Mouse (Mus musculus) erythroblast, adult 5-6 weeks (primary cell): ENCODE data around the gene Chic2. TPM values are rescaled to one million over a fixed set of nuclear protein-coding genes. Genes with fewer than 3 reads are reported as not detected.

Experiments
- ATAC-seq: replicated peaks from 2 replicates; pipeline ENCODE4 v1.8.0; 2016; ENCODE audit warnings: moderate number of reproducible peaks, mild to moderate bottlenecking, moderate TSS enrichment, inconsistent platforms; ENCODE audit not compliant: poor library complexity, low FRiP score, severe bottlenecking
- total RNA-seq, 2 experiments: library from RNA; stranded (forward) in 1 of 2; stranded (reverse) in 1 of 2; fragments of 150-400 nt in 1 of 2; fragments of 200-764, 138-1000 nt in 1 of 2; gene quantifications; 2 replicates each; pipeline versions ENCODE4 v1.2.3 to v1.2.4; 2015 to 2017; ENCODE audit warnings: low replicate concordance in 2 of 2

Chic2 gene
- total RNA-seq, 2 experiments from 2014 or later, result 15.2 to 30.2 TPM

DNA sequence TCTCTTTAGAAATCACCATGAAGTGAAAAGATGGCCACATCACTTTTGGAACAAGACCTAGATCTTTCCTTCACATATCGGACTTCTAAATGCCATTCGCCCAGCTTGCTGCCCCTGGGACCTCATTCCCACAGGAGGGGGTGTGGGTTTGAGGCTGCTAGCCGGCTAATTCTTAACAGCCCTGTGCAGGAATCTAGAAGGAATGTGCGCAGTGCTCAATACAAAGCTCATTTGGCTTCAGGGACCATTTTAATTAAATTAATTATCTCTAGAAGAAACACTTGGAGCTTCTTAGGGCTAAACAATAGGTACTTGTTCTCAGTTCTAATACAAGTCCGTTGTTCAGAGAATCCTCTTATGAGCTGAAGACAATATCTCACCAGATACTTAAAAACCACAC, 60.5 kb downstream of the Chic2 start:
- no peak for ATAC-seq

DNA sequence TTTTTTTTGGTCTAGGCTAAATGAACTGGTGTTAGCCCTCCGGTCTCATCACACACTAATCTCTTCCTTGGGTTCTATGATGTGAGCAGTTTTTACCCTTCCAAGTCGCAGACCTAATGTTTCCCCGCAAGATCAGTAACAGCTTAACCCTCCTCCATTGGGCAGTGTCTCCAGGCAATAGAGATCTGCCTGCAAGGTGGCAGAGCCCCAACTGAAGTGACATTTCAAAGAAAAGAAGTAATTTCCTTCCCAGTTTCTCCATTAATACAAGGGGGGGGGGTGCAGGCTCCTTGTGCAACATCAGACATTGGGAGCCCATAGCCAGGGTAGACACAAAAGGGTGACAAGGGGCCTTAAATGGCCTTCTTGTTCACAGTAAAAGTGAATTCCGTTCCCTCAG, 64.0 kb downstream of the Chic2 start:
- no peak for ATAC-seq

DNA sequence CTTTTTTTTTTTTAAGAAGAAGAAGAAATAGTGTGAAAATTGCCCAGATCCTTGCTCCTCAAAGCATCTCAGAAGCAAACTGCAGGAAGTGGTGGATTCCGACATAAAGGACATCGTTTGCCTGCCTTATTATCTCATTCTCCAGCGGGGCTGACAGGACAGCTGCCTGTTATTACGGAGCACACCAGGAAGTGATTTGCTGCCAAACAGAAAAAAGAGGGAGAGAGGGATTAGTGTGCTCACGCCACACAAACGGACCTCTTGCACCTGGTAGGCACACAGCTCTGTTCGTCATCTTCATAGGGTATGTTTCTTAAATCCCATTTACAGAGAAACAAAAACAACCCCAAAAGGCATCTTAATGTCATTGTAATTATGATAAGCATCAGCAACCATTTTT, 64.4 kb downstream of the Chic2 start:
- no peak for ATAC-seq

DNA sequence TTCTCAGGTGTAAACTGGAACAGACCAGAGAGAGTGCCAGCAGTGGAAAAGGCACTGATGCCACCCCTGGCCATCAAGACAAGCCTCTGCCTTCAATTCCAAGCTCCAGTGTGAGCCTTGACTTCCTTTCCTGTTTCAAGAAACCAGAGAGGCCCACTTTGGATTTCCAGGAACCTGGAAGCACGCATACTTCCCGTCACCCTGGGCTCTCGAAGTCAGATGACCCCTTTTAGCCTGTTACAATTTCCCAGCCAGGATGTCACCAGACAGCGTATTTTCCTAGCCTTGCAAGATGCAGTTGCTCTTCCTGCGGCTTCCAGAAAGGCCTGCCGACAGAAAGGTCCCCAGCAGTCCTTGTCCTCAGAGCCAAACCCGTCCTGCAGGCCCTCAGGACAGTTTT, 65.0 kb downstream of the Chic2 start:
- no peak for ATAC-seq

DNA sequence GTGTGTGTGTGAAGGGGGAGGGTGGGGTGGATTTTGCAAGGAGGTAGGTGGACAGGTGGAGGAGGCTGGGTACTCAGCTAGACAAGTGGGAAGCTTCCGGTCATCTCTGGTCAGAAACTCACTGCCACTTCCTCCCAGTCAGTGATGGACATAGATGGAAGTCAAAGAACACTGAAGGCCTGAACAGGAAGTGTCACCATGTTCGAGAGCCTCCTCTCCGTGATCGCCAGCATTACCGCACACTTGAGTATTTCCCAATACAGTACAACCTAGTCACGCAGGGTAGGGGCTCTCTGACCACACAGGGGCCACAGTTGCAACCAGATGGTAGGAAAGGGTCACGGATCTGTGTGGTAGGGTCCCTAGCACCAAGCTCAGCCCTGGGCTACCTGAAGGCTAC, 69.1 kb downstream of the Chic2 start:
- no peak for ATAC-seq

DNA sequence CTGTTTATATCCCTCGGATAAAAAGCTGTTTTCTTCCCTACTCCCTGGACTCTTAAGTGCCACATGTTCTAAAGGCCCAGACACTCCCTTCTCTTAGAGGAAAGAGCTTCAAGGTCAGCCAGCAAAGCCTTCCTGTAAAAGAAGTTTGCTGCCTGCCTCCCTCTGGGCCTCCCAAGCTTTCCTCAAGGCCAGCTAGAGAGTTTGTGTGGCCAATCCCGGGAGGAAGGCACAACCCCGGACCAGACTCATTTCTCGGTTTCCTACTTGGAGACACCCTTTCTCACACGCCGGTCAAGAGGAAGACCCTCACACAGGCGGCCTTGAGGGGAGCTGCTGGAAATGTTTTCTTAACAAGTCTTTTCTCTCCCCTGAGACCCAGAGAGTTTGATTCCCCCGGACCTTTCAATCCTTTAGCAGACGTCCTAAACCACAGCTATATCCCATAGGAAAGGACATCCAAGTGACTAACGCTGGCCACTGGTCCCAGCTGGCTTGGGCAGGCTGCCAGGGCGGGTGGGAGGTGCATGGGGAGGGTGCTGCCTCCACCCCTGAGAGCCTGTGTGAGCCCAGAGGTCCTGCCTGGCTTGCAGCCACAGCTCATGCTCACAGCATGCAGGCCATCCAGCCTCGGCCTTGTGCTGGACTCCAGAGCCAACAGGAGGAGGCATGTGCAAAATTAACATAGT, 69.7 kb downstream of the Chic2 start:
- ATAC-seq, result no peak

DNA sequence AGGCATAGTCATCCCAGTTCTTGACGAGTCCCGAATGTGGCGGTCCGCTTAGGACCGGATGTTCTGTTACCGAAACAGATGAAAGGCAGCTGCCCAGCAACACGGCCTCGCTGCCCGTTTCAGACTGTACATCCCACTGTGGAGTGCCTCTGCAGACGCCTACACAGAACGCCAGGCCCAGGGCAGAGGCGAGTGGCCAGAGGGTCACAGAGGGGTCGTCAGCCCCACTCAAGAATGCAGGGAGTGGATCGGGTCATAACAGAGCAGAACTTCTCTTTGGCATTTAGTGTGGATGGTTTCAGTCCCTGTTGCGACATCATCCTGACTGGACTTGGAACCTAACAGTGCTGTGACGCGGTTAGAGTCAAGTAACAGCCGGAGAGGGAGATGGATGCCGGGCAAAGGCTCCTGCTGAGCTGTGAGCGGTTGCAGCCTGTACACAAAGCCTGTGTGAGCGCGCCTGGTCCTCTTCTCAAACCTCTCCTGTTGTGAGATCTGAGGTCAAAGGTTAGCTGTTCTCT, 70.5 kb downstream of the Chic2 start:
- no peak for ATAC-seq

DNA sequence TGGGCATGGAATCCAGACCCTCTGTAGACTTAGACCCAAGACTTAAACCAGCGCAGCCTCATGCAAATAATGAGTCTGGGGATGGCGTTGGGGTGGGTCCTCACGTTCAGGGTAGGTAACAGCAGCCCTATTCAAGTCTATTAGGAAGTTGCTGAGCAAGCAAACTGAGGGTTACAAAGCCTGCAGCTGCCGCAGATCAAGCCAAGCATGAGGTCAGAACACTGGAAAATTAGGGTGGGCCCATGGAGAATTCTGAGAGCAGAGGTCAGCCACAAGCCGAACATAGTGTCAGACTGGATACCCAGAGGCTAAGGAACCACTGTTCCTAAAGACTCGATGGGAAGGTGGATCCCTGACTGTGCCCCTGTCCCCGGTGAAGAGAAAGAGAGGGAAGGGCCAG, 73.2 kb downstream of the Chic2 start:
- no peak for ATAC-seq

DNA sequence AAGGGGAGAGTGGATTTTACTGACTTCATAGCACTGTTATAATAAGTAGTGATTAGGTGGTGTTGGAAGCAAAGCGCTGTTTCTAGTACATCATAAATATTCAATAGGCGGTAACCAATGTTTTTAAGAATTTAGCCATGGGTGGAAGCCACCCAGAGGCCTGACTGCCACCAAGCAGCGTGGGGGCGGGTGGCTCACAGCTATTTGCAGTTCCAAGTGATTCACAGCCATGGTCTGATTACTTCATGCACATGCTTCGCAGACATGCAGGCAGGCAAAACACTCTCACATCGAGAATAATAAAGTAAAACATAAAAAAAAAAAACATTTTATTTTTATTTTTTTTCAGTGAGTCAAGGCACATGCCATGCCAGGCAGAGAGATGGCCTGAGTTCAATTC, 75.2 kb downstream of the Chic2 start:
- ATAC-seq, result no peak

DNA sequence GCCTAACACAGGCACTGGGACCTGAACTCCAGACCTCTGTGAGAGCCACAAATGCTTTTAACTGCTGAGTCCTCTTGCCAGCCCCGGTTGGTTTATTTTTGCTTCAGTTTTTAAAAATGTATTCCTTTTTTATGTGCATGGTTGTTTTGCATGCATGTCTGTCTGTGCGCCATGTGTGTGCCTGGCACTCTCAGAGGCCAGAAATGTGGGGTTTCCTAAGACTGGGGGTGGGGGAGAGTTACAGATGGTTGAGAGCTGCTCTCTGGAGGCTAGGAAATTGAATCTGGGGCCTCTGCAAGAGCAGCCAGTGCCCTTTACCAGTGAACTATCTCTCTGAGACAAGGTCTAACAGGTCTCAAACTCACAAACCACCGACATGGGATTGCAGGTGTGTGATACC, 76.7 kb downstream of the Chic2 start:
- ATAC-seq, result no peak

DNA sequence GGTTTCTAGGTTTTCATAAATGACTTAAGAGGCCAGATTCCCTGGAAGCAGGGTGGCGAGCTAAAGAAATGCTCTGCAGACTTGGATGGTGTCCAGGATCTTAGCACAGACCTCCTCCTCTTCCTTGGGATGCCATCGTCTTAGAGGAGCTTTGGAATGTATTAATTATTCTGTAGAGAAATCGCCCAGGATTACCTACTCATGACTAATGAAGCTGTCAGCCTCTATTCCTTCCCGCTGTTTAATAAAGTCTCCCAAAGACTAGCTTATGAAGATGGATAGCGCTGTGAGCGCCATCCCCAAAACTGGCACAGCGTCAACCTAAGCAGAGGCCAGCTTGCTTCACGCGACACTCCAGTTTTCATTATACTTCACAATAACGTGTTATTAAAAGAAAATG, 77.7 kb downstream of the Chic2 start:
- ATAC-seq, result no peak

DNA sequence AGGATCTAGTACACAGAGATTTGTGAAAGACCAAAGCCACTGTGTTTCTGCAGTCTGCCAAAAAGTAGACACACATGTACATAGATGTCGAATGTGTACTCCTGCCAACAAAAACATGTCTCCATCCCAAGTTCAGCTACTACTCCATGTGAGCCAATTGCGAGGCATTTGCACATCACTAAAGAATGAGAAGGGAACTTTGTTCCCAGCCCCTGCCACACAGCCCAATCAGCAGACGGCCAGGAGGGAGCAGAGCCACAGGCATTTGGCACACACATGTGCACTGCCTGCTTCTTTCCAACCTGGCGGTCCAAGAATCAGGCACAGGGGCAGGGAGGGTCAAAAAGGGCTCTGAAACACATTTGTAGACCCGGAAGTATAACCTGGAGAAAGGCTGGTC, 81.8 kb downstream of the Chic2 start:
- ATAC-seq, result no peak

DNA sequence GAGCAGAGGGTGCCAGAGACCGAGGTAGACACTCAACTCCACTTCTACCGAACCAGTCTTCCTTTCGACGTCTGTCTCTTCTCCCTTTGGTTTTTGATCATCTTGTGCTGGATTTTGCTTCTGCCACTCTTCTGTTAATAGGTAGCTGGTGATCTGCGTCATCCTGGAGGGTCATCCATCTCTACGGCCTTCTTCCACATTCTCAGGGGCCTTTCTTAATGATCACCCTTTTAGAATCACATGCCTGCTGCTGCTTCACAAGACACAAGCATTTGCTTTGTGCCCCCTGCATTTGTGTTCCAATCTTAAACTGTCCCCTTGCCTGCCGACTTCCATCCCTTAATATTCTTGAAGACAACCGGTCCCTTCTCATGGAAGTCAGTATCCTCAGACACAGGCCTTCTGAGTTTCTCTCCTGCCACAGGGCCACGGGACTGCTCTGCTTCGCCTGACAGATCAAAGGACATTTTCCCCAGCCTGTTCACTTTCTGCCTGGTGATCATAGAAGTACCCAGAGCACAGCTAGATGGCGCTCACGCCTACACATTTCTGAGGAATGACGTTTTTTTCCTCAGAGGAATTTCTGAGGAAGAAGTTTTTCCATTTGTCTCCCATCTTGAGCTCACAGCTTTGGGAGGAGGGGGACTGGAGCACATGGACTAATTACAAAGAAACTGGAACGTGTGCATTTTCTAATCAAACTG, 83.6 kb downstream of the Chic2 start:
- ATAC-seq, result no peak

DNA sequence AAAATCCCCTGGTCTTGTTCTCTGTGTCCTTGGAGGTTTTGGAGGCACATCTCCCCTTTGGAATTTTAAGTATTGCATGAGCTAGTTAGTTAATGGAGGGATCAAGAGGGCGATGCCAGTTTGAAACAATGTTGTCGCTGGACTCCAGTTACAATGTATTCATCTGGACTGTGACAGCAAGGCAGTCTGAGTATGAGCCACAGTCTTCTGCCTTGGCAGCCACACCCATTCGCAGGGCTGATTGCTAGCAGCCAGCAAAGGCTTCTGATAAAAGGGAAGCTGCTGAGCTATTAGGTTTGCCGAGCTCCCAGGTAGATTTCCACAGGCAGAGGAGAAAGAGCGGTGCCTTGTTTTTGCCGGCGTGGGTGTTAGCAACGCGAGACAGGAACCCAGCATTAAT, 84.3 kb downstream of the Chic2 start:
- ATAC-seq, result no peak

DNA sequence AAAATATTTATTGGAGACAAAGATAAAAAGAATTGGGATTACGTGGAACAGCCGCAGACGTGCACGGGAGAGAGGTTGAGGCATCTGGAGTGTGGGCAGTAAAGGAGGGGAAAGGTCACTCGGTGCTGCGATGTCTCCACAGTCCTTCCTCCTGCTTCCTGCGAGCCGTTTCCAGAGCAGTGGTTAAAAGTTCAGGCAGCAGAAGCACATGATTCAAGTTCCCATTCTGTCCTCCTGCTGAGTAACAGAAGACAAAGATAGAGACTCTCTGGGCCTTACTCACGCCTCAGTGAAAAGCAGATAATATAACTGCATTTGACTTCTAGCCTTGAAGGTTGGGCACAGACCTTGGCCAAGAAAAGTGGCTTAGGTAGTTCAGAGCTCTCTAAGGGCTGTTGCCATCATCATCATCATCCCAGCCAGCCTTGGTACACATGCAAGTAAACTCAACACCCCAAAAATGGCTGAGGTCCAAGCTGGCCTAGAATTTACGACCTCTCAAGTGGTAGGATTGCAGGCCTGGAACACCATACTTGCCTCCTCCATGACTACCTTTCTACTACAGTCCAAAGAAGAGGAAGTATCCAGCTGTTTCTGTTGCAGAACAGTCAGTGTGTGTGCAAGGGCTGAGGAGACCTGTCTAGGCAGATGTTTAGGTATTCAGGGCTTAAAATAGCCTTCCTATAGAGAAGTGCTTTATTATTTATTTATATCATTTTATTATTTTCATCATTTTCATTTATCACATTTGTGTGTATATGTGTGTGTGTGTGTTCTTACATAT, 87.1 kb downstream of the Chic2 start:
- ATAC-seq, result no peak

DNA sequence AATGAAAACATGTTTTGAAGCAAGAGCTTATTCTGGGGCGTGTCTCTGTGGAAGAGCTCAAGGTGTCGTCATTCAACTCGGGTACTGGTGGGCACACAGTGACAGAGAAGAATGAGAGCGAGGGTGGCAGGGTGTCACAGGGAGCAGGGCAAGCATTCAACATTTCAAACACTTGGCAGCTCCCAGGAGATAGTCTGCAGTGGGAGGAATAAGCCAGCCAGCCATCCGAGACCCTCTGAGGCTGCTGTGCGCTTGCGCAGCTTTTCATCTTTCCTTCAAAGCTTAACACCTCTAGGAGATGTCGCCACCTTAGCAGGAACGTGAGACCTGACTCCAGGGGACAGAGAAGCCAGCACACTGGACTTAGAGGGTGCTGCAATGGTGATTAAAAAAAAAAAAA, 88.2 kb downstream of the Chic2 start:
- no peak for ATAC-seq

DNA sequence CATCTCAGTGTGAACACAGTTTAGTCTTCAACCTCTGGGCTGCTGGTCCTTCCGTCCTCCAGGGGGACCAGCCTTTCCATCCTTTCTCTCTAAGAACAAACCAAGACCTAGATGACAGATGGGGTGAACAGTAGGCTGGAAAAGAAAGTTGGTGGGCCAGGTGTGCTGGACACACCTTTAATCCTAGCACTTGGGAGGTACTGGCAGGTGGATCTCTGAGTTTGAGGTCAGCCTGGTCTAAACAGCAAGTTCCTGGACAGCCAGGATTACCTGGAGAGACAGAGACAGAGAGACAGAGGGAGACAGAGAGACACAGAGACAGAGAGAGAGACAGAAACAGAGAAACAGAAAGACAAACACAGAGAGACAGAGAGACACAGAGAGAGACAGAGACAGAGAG, 89.0 kb downstream of the Chic2 start:
- ATAC-seq, result no peak

DNA sequence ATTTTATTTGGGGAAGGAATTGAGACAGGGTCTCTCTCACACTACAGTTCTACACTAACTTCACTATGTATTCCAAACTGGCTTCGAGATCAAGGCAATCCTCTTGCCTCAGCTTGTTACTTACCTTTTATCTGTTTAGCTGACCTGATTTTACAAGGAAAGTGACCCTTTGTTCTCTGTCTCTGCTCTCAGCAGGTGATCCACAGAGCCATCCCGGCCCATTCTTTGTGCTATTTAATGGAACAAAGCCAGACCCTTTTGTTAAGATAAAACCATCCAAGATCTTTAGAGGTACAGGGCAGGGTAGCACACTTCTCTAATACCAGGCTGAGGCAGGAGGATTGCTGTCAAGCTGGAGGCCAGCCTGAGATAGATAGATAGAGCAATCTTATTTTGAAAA, 91.6 kb downstream of the Chic2 start:
- no peak for ATAC-seq

DNA sequence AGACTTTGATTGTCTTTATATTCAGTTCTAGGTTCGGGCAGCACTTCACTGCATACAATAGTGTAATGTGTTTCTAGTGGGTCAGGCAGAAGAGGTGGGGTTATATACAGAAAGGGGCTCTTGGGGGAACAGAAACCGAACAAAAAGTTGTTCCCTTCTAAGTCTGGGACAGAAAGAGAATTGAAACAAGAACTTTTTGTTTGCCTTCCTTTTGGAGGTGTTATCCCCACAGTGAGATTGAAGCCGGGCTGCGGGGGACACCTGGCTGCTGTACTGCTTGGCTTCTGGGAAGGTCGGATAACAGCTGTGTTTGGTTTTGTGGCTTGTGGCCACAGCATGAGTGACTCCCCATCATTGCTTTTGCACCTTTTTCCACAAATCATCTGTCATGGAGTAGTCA, 93.2 kb downstream of the Chic2 start:
- ATAC-seq, result no peak

DNA sequence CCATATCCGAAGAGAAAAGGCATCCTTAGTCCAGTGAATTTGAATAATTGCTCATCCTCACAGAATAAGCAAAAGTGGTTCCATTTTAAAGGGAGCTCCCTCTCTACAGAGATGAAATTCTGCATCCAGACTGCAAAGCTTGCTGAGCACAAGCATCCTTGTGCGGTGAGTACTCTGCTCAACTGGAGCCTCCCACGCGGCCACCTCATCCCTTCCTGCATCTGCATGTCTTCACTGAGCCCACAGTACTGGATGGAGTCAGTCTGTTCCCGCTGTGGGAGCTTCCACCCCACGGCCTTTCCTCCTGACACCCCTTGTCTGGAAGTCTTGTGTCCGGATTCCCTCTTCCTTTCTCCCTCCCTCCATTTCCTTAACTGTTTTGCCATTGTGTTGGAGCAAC, 95.3 kb downstream of the Chic2 start:
- ATAC-seq, result no peak

DNA sequence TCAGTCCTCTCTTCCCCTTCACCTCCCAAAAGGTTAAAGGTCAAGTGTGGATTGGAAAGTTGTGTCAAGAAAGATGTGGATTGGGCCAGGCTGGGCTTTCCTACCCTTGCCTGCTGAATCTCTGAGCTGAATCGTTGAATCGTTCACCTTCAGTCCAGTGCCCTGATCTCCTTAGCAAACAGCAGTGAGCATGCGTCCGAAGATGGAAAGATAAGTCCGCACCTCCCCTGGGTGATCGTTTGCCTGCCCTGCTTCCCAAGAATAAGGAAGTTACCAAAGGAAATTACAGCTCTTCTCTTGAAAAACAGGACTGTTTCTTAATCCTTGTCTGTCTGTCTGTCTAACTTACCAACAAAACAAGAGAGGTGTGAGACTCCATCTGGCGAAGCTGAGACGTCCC, 96.1 kb downstream of the Chic2 start:
- no peak for ATAC-seq
